ENCODE assay signal across 17 mouse cellular contexts in genomic region chr9:71804116-71804515, GRCm38 (mm10).
"Had no signal": no experiment of that assay in that cellular context is flagged by ENCODE, and none has a peak within 500 bp of the region (broad histone marks: within the 10 kb centered on the region; RNA-seq: fewer than 3 reads in every experiment).

No protein-coding gene starts in this region.

- H3K9me3 ChIP-seq: limb, embryonic 12.5 days; liver, embryonic 13.5 days; lung, embryonic 15.5 days; megakaryocyte, embryonic 14.5 days; neural tube, embryonic 15.5 days had no signal

- H3K4me1 ChIP-seq: liver, embryonic 13.5 days; lung, embryonic 15.5 days; megakaryocyte, embryonic 14.5 days; neural tube, embryonic 15.5 days had no signal

- DNase-seq: kidney, postnatal 36 days; layer of hippocampus, adult 9-11 months; layer of hippocampus, postnatal 36 days; liver; liver, embryonic 13.5 days; liver, postnatal 0 days; lung, postnatal 14 days; midbrain, embryonic 14.5 days; right cerebral cortex, adult 18-20 months; right cerebral cortex, postnatal 25 days had no signal

- ATAC-seq: liver, postnatal 0 days had no signal

- H3K9ac ChIP-seq: limb, embryonic 12.5 days; liver, embryonic 13.5 days; liver, postnatal 0 days; lung, embryonic 15.5 days; neural tube, embryonic 15.5 days had no signal

- H3K27ac ChIP-seq: limb, embryonic 12.5 days; liver, embryonic 13.5 days; lung, embryonic 15.5 days; macrophage; neural tube, embryonic 15.5 days; stomach, postnatal 0 days had no signal

- H3K4me3 ChIP-seq: limb, embryonic 12.5 days; liver, embryonic 13.5 days; lung, embryonic 15.5 days; megakaryocyte, embryonic 14.5 days; myocyte; neural tube, embryonic 15.5 days had no signal

- H3K36me3 ChIP-seq: limb, embryonic 12.5 days; liver, embryonic 13.5 days; lung, embryonic 15.5 days; neural tube, embryonic 15.5 days had no signal

- H3K27me3 ChIP-seq: lung, embryonic 15.5 days; neural tube, embryonic 15.5 days had no signal

- H3K4me2 ChIP-seq: limb, embryonic 12.5 days; liver, embryonic 13.5 days; lung, embryonic 15.5 days; neural tube, embryonic 15.5 days had no signal
